Mouse (Mus musculus) stomach, postnatal 0 days (tissue): ENCODE measurements around the gene Ralbp1. TPM values are rescaled to one million over a fixed set of nuclear protein-coding genes. Genes with fewer than 3 reads are reported as not detected.

Source experiments
- ATAC-seq: fragments of 200-750 bp; cut with Nextera tagmentation; 2 replicates; pipeline ENCODE4 v1.8.0; 2017; ENCODE audit not compliant: low FRiP score, low TSS enrichment
- DNase-seq: peaks from one replicate; pipeline ENCODE4 v3.0.0-alpha.2; 2016; ENCODE audit warnings: low spot score
- H3K27ac ChIP-seq: fragments of 300-500 bp; sonication (generic); replicated peaks from 2 replicates; pipeline ENCODE4 v1.5.1; 2014; ENCODE audit warnings: mild to moderate bottlenecking, control low read depth
- H3K27me3 ChIP-seq: fragments of 300-500 bp; sonication (generic); 2 replicates; pipeline ENCODE4 v1.6.1; 2014; ENCODE audit warnings: low read length; ENCODE audit not compliant: control insufficient read depth, insufficient read depth
- H3K36me3 ChIP-seq: fragments of 300-500 bp; sonication (generic); 2 replicates; pipeline ENCODE4 v1.6.1; 2014; ENCODE audit warnings: low read length, mixed read lengths; ENCODE audit not compliant: control insufficient read depth, insufficient read depth
- H3K4me1 ChIP-seq: fragments of 300-500 bp; sonication (generic); replicated peaks from 2 replicates; pipeline ENCODE4 v1.6.1; 2014; ENCODE audit warnings: antibody characterized with exemption; ENCODE audit not compliant: control insufficient read depth, insufficient read depth
- H3K4me2 ChIP-seq: fragments of 300-500 bp; sonication (generic); replicated peaks from 2 replicates; pipeline ENCODE4 v1.6.1; 2014; ENCODE audit warnings: low read depth, mild to moderate bottlenecking, control low read depth, moderate library complexity
- H3K4me3 ChIP-seq: fragments of 300-500 bp; sonication (generic); 2 replicates; pipeline ENCODE4 v1.5.1; 2014; ENCODE audit warnings: low read depth, low read length, control low read depth
- H3K9ac ChIP-seq: fragments of 300-500 bp; sonication (generic); 2 replicates; pipeline ENCODE4 v1.6.1; 2014; ENCODE audit warnings: mild to moderate bottlenecking, low read length, control low read depth, mixed read lengths
- H3K9me3 ChIP-seq: fragments of 300-500 bp; sonication (generic); 2 replicates; pipeline ENCODE4 v1.6.1; 2016; ENCODE audit warnings: low read length; ENCODE audit not compliant: control insufficient read depth
- CTCF ChIP-seq: IDR thresholded peaks from 2 replicates; pipeline ENCODE4 v1.5.1; 2016; ENCODE audit warnings: antibody characterized with exemption, low read depth, mild to moderate bottlenecking, moderate library complexity
- EP300 ChIP-seq: optimal IDR thresholded peaks from 2 replicates; pipeline ENCODE3; 2016; ENCODE audit warnings: antibody characterized with exemption
- WGBS: fragments of 180-500 bp; shearing (Covaris S2); extraction: QIAGEN DNeasy Blood & Tissue Kit; methylation state at CpG from one replicate; pipeline ENCODE4 v1.1.7; 2014; 5-methylcytosine and 5-hydroxymethylcytosine counted together
- polyA plus RNA-seq: library from polyadenylated mRNA; unstranded; fragments of >200 nt; fragmentation: Nextera tagmentation; extraction: Ambion mirVana; gene quantifications from 2 replicates; pipeline ENCODE4 v1.2.1, GENCODE M21; 2015

Ralbp1 gene
- polyA plus RNA-seq, 1 experiment from 2014 or later, result 114 TPM

DNA sequence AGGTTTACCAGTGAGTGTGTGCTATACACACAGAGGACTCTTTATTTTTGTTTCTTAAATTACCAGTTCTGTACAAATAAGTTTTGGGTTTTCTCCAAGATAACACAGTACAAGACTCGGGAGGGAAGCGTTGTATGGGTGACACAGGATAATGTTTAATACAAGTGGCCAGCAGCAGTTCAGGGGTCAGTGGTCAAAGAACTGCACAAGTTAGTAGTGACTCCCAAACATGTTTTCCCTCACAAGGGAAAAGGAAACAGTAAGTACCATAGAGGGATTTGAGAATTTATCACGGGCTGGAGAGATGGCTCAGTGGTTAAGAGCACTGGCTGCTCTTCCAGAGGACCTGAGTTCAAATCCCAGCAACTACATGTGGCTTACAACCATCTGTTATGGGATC, 51.7 kb downstream of the Ralbp1 start:
- Histone ChIP-seq H3K27me3 (no peaks in the 10 kb centered on the region), H3K36me3 (peaks cover 37% of the 10 kb centered on the region), H3K4me3 (no peak overlapping the region), H3K4me1 (no peaks in the 10 kb centered on the region), H3K4me2 (no peak overlapping the region), H3K27ac (no peak overlapping the region), H3K9me3 (no peaks in the 10 kb centered on the region), H3K9ac (no peak overlapping the region)
- 76% methylated on average over 3 of the region's 3 CpGs for WGBS
- TF ChIP-seq EP300, result no peak
- no peak for TF ChIP-seq CTCF
- ATAC-seq, result no peak
- DNase-seq, result no peak

DNA sequence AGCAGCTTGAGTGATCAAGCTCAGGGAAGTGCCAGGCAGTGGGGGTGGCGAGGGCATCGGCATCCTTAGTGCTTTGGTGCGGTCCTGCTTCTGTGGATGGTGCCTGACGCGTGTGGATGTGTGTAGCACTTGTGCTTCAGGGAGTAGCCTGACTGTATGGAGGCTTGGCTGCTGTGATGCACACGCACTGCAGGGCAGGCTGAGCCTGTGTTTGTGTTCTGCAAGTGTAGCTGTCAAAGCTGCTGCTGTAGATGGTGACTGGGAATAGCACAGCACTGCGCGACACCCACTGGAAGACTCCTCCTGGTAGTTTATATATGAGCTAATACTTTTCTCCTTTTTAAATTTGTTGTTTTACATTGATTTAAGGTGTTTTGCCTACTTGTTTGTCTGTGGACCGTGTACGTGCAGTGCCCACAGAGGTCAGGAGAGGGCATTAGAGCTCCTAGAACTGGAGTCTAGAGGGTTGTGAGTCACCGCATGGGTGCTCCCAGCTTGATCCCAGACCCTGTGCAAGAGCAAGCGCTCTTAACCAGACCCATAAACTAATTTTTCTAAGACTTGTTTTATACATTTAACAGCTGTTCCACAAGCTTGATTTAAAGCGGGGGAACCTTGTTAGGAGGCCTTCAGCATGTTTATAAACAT, 55.3 kb downstream of the Ralbp1 start:
- no peak overlapping the region for H3K4me3 ChIP-seq
- ATAC-seq (0 out of 2 replicates have a peak, but pooled peaks have one; percentile 28), DNase-seq (peak; percentile 41)
- H3K27ac ChIP-seq, result no peak overlapping the region
- no peaks in the 10 kb centered on the region for H3K4me1 ChIP-seq
- H3K4me2 ChIP-seq, result no peak overlapping the region
- H3K9me3 ChIP-seq, result no peaks in the 10 kb centered on the region
- TF ChIP-seq CTCF, result peak; percentile 53
- TF ChIP-seq EP300, result no peak
- no peaks in the 10 kb centered on the region for H3K27me3 ChIP-seq
- WGBS, result 73% methylated on average over 13 of the region's 13 CpGs
- H3K36me3 ChIP-seq, result peaks cover 23% of the 10 kb centered on the region
- no peak overlapping the region for H3K9ac ChIP-seq

DNA sequence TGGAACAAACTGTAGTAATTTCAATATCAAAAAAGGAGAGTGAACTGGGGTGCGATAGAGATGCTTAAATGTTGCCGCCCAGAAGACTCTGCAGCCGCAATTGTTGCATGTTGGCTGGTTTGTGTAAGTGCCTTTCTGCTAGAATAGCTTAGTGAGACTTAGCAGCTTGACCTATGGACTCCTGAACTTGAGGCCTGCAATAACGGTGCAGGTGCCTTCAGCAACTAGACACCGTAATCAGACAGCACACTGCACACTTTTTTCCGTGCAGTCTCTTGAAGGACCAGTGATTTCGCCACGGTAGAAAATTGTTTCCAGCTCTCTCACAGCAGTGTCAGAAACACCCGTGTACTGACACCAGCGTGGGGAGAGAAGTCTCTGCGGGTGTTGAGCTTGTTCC, 56.6 kb downstream of the Ralbp1 start:
- H3K36me3 ChIP-seq, result peaks cover 24% of the 10 kb centered on the region
- ATAC-seq (no peak), DNase-seq (no peak)
- H3K9me3 ChIP-seq, result no peaks in the 10 kb centered on the region
- no peaks in the 10 kb centered on the region for H3K4me1 ChIP-seq
- TF ChIP-seq CTCF (no peak), EP300 (no peak)
- no peak overlapping the region for H3K4me3 ChIP-seq
- 89% methylated on average over 11 of the region's 11 CpGs for WGBS
- no peaks in the 10 kb centered on the region for H3K27me3 ChIP-seq
- H3K9ac ChIP-seq, result no peak overlapping the region
- no peak overlapping the region for H3K27ac ChIP-seq
- H3K4me2 ChIP-seq, result no peak overlapping the region

DNA sequence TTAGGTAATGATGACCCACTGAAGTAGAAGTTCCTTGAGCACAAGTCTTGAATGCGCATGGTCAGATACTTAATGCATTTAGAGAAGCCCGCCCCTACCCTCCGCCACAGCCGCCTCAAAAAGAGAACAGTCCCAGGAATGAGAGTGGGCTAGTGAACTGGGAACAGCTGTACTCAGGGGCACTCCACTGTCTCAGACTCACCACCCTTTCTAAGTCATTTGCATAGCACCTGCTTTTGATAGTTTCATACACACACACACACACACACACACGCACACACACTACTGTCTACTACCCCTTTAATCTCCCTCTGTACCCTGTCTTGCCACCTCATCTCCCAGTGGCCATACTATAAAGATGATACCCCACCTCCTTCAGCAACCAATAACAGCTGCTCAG, 57.7 kb downstream of the Ralbp1 start:
- TF ChIP-seq EP300, result no peak
- no peak for DNase-seq
- no peak for ATAC-seq
- Histone ChIP-seq H3K36me3 (peaks cover 22% of the 10 kb centered on the region), H3K4me2 (no peak overlapping the region), H3K4me3 (no peak overlapping the region), H3K9ac (no peak overlapping the region), H3K27me3 (no peaks in the 10 kb centered on the region), H3K9me3 (no peaks in the 10 kb centered on the region), H3K4me1 (no peaks in the 10 kb centered on the region), H3K27ac (no peak overlapping the region)
- WGBS, result 88% methylated on average over 5 of the region's 5 CpGs

DNA sequence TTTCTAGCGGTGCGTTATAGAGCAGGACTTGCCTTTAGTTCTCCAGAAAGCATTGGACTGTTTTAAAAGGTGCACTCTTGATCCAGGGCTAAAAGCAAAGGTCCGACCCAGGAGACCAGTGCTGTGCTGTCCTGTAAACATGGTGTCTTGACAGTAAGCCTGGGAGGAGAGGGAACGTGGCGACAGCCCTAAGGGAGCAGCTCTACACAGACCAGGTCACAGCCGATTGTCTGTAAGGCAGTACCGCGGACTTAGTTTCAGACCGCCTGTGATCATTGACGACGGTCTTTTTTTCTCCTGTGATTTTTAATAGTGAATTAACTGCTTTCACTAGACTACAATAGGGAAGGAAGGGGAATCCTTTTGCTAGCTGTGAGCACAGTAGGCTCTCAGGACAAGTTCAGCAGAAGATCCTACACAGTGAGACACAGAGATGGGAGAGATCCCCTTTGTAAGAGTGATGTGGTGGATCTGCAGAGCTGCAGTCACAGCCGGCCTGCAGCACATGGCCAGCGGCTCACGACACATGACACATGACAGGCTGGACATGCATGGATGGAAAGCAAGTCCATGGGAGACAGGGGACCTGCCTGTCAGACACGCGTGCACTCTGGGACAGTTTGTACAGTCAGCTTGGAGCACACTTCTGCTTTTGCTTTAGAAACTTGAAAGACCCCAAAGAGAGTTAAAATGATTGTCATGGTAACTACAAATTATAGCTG, 58.3 kb downstream of the Ralbp1 start:
- TF ChIP-seq EP300, result no peak
- no peak for TF ChIP-seq CTCF
- no peak for ATAC-seq
- H3K9ac ChIP-seq, result no peak overlapping the region
- no peaks in the 10 kb centered on the region for H3K9me3 ChIP-seq
- H3K4me3 ChIP-seq, result no peak overlapping the region
- H3K36me3 ChIP-seq, result peaks cover 23% of the 10 kb centered on the region
- no peaks in the 10 kb centered on the region for H3K4me1 ChIP-seq
- no peak for DNase-seq
- no peaks in the 10 kb centered on the region for H3K27me3 ChIP-seq
- no peak overlapping the region for H3K27ac ChIP-seq
- 90% methylated on average over 16 of the region's 16 CpGs for WGBS
- H3K4me2 ChIP-seq, result no peak overlapping the region

DNA sequence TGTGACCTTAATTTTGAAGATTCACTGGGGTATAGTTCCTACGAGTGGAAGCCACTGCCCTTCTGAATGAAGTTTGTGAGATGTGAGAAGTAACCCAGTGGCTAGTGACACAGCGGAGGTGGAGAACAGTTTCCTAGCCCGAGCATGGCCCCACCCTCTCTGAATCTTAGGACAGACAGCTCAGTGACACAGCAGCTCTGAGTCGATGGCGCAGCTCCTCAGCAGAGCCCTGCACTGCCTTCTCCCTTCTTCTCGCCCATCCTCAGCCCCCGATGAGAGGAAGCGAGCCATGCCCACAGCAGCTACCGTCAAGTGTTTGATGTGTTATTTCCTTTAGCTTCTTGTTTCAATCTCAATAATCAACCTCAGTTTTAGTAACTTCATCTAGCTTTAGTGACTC, 59.3 kb downstream of the Ralbp1 start:
- ATAC-seq (no peak), DNase-seq (no peak)
- Histone ChIP-seq H3K27ac (no peak overlapping the region), H3K9me3 (no peaks in the 10 kb centered on the region), H3K4me2 (no peak overlapping the region), H3K4me1 (no peaks in the 10 kb centered on the region), H3K36me3 (peaks cover 23% of the 10 kb centered on the region), H3K9ac (no peak overlapping the region), H3K4me3 (no peak overlapping the region), H3K27me3 (no peaks in the 10 kb centered on the region)
- WGBS, result 76% methylated on average over 9 of the region's 9 CpGs
- TF ChIP-seq CTCF, result no peak
- no peak for TF ChIP-seq EP300
